Mouse (Mus musculus) stomach, postnatal 0 days (tissue): Measurements from ENCODE around the gene Fars2.

Source experiments
- CTCF ChIP-seq: IDR thresholded peaks from 2 replicates; pipeline ENCODE4 v1.5.1; 2016; ENCODE audit warnings: antibody characterized with exemption, low read depth, mild to moderate bottlenecking, moderate library complexity
- EP300 ChIP-seq: optimal IDR thresholded peaks from 2 replicates; pipeline ENCODE3; 2016; ENCODE audit warnings: antibody characterized with exemption

- TF ChIP-seq CTCF: no peak
- TF ChIP-seq EP300: no peak
Measured at GRCm38 (mm10) chr13:36120606-36121005, 3.4 kb downstream of the Fars2 start.
